Mouse (Mus musculus) megakaryocyte, embryonic 14.5 days (primary cell): Measurements from ENCODE around the gene Fads3. TPM values are rescaled to one million over a fixed set of nuclear protein-coding genes. Genes with fewer than 3 reads are reported as not detected.

ENCODE experiments used
- H3K27me3 ChIP-seq: replicated peaks from 2 replicates; pipeline ENCODE3; 2012; ENCODE audit warnings: inconsistent platforms
- H3K36me3 ChIP-seq: replicated peaks from 2 replicates; pipeline ENCODE3; 2012; ENCODE audit warnings: low read length, inconsistent platforms, mixed read lengths
- H3K4me1 ChIP-seq: 2 replicates; pipeline ENCODE4 v1.6.1; 2012; ENCODE audit warnings: inconsistent platforms
- H3K4me3 ChIP-seq: replicated peaks from 2 replicates; pipeline ENCODE3; 2012; ENCODE audit warnings: moderate library complexity, mild to moderate bottlenecking, inconsistent platforms
- H3K9me3 ChIP-seq: 2 replicates; pipeline ENCODE4 v1.6.1; 2012; ENCODE audit warnings: inconsistent platforms
- FLI1 ChIP-seq: IDR thresholded peaks from 2 replicates; pipeline ENCODE4 v1.6.1; 2012; ENCODE audit warnings: low read length, inconsistent platforms, mixed read lengths
- GATA1 ChIP-seq: IDR thresholded peaks from 3 replicates; pipeline ENCODE4 v1.6.1; 2012; ENCODE audit warnings: mixed read lengths, low read length, inconsistent platforms, borderline replicate concordance
- polyA plus RNA-seq: library from polyadenylated mRNA; stranded (reverse); fragments of >175 nt; gene quantifications from 2 replicates; pipeline ENCODE4 v1.2.3, GENCODE M21; 2012; ENCODE audit warnings: low replicate concordance; ENCODE audit not compliant: insufficient read depth

Gene Fads3
- polyA plus RNA-seq, 1 experiment, result 19.1 TPM

- TF ChIP-seq GATA1 (no peak), FLI1 (no peak)
- Histone ChIP-seq H3K9me3 (no peaks in the 10 kb centered on the region), H3K36me3 (peaks cover 94% of the 10 kb centered on the region), H3K27me3 (no peaks in the 10 kb centered on the region), H3K4me3 (peak overlapping the region; percentile 81), H3K4me1 (peaks cover 100% of the 10 kb centered on the region)
These were observed 17.6 kb downstream of the Fads3 start for GRCm38 (mm10) chr19:10058876-10059427.

- no peaks in the 10 kb centered on the region for H3K27me3 ChIP-seq
- peak overlapping the region; percentile 81 for H3K4me3 ChIP-seq
- no peaks in the 10 kb centered on the region for H3K9me3 ChIP-seq
- peaks cover 100% of the 10 kb centered on the region for H3K4me1 ChIP-seq
- H3K36me3 ChIP-seq, result peaks cover 94% of the 10 kb centered on the region
- TF ChIP-seq FLI1 (no peak), GATA1 (peak; percentile 54; the same call in 1 of the 3 replicates)
These were observed 18.7 kb downstream of the Fads3 start for GRCm38 (mm10) chr19:10059911-10060567.

DNA sequence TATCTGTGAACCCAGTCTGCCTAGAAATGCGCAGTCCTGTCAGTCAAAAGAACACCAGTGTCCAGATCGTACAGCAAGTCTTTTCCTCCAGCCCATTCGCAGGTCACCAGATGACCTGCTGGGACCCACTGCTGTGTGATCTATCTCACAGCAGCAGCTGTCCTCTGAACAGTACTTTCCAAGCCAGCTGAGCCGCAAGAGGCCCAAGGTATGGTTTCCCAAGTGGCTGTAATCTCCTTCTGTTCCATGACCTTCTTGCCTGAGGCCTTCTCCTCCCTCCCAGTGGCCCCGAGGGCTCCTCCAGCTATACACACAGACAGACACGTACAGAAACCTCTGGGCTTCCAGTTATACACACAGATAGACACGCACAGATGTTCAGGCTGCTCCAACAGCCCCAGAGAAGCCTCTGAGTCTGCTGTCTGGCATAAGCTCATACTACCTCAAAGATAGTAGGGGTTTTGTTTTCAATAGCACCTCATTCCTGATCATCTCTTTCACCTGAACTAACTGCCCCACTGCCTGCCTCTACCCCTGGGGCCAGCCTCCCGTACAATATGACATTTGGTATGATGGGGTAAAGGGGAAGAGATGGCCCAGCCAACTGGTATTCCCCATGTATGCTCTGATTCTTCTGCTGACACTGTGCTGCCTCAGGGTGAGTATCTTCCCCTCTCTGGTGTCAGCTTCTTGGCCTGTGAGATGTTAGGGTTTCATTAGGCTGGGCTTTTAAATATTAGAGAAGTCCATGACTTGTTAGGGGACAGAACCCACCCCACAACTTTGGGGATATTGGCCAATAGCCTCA is 19.6 kb downstream of the Fads3 start:
- peak overlapping the region; percentile 71 for H3K4me3 ChIP-seq
- TF ChIP-seq FLI1 (no peak), GATA1 (0 out of 3 replicates have a peak, but pooled peaks have one; percentile 30)
- no peaks in the 10 kb centered on the region for H3K27me3 ChIP-seq
- peaks cover 100% of the 10 kb centered on the region for H3K4me1 ChIP-seq
- H3K36me3 ChIP-seq, result peaks cover 94% of the 10 kb centered on the region
- H3K9me3 ChIP-seq, result no peaks in the 10 kb centered on the region

DNA sequence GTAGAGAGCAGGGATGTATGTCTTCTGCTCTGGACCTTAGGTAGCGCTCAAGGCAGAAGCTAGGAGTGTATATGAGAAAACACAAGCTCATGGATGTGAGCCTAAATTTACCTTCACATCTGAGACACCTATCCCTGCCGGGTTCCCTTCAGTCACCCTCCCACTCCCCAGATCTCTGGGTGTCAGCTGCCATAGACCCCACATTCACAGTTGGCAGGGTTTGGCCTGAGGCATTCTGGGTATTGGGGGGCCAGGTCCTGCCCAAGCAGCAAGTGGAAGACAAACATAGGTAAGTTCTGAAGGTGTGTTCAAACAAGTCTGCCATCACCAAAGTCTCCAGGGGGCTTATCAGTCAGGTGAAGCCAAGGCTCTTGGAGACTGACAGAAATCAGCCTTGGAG is 20.3 kb downstream of the Fads3 start:
- H3K4me1 ChIP-seq, result peaks cover 100% of the 10 kb centered on the region
- H3K4me3 ChIP-seq, result peak overlapping the region; percentile 11
- no peaks in the 10 kb centered on the region for H3K9me3 ChIP-seq
- no peaks in the 10 kb centered on the region for H3K27me3 ChIP-seq
- H3K36me3 ChIP-seq, result peaks cover 94% of the 10 kb centered on the region
- TF ChIP-seq GATA1 (no peak), FLI1 (no peak)

GRCm38 (mm10) chr19:10062292-10062691 is 20.9 kb downstream of the Fads3 start:
- no peaks in the 10 kb centered on the region for H3K9me3 ChIP-seq
- peak overlapping the region; percentile 69 for H3K4me3 ChIP-seq
- H3K27me3 ChIP-seq, result no peaks in the 10 kb centered on the region
- peaks cover 100% of the 10 kb centered on the region for H3K4me1 ChIP-seq
- TF ChIP-seq GATA1 (no peak), FLI1 (no peak)
- H3K36me3 ChIP-seq, result peaks cover 94% of the 10 kb centered on the region

GRCm38 (mm10) chr19:10062862-10063261 is 21.5 kb downstream of the Fads3 start:
- Histone ChIP-seq H3K27me3 (no peaks in the 10 kb centered on the region), H3K4me3 (peak overlapping the region; percentile 72), H3K9me3 (no peaks in the 10 kb centered on the region), H3K36me3 (peaks cover 94% of the 10 kb centered on the region), H3K4me1 (peaks cover 100% of the 10 kb centered on the region)
- TF ChIP-seq GATA1, result no peak

GRCm38 (mm10) chr19:10064173-10065012 is 23.0 kb downstream of the Fads3 start:
- Histone ChIP-seq H3K4me1 (peaks cover 100% of the 10 kb centered on the region), H3K27me3 (no peaks in the 10 kb centered on the region), H3K36me3 (peaks cover 94% of the 10 kb centered on the region), H3K4me3 (peak overlapping the region; percentile 73), H3K9me3 (no peaks in the 10 kb centered on the region)
- TF ChIP-seq FLI1, result peak; percentile 86
- TF ChIP-seq GATA1, result no peak

- Histone ChIP-seq H3K36me3 (peaks cover 100% of the 10 kb centered on the region), H3K4me1 (peaks cover 100% of the 10 kb centered on the region)
These were observed 24.3 kb downstream of the Fads3 start for GRCm38 (mm10) chr19:10065465-10066188.

DNA sequence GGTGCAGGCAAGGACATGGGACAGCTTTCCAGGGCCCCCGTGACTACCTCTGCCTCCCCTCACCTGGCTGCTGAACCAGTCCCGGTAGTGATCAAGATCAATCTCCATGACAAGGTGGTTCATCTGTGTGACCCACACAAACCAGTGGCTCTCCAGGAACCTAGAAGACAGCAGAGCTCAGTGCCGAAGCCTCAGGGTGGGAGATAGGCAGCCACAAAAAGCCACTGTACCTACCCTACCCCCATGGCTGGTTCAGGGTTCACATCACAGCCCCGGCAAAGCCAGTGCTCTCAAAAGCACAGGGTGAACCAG is 24.8 kb downstream of the Fads3 start:
- Histone ChIP-seq H3K27me3 (no peaks in the 10 kb centered on the region), H3K4me1 (peaks cover 100% of the 10 kb centered on the region), H3K9me3 (peaks cover 8% of the 10 kb centered on the region; the same call in 1 of the 2 replicates), H3K4me3 (peak overlapping the region; percentile 74), H3K36me3 (peaks cover 100% of the 10 kb centered on the region)
- TF ChIP-seq GATA1 (no peak), FLI1 (no peak)

More at GRCm38 (mm10) chr19:10065465-10066188, 24.3 kb downstream of the Fads3 start:
- Histone ChIP-seq H3K9me3 (peaks cover 8% of the 10 kb centered on the region; the same call in 1 of the 2 replicates), H3K4me3 (peak overlapping the region; percentile 79), H3K27me3 (no peaks in the 10 kb centered on the region)
- no peak for TF ChIP-seq FLI1
- no peak for TF ChIP-seq GATA1
